Mouse (Mus musculus) embryo, embryonic 11 days (tissue): Measurements from ENCODE around the gene Aadacl2.

Source experiments
- DNase-seq: peaks from one replicate; pipeline ENCODE4 v3.0.0-alpha.2; 2015

The Aadacl2 gene

DNA sequence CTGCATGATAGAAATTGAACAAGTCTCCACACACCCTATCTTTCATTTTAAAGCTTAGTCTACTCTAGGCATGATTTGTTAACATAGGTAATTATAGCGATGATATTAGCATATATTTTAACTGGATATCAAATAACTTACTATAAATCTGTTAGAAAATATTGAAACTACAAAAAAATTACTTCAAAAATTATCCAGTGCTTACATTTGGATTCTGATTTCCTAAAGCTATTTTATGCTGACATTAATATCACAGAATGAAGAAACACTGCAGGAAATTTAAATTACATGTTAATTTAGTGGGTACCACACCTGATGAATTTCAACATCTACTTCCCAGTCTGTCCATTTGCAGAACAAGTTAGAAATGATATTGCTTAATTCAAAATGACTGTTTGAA, at the start of gene Aadacl2:
Gene Aadacl2 (plus strand): TSS at position 301 of the 400 bp plus-strand sequence.
- no peak for DNase-seq

DNA sequence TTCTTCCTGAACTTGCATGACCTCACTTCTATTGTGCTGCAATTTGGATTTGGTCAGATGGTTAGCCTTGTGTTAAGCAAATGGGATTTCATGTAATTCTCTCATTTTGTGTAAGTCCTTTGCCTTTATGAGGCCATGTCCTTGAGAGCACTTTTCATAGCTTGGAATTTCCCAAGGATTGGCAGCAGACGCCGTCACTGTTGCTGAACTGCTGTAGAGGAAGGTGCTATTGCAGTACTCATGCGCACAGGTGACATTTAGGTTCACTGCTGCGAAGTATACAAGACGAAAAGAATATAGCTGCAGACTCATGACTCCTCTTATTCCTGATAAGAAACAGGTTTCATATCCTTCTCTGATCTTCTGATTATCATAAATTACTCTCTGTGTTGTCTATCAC, 35.7 kb upstream of the Aadacl2 start:
- DNase-seq: no peak

DNA sequence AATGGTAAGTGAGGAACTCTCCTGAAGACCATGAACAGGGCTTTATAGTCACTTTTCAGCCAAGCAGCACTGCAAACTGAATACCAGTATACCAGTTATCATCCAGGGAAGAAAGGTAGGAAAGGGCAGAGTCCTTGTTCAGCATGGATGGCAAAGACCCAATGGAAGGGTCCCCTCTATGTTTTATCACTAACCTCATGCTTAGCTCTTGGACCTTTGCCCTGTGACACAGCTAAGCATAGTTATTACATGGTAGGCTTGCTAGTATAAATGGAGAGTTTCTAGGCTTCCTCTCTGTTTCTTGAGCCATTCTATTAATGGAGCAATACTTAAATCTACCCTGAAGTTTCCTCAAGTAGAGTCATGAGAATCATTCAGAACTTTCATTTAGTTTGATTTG, 32.0 kb upstream of the Aadacl2 start:
- no peak for DNase-seq

DNA sequence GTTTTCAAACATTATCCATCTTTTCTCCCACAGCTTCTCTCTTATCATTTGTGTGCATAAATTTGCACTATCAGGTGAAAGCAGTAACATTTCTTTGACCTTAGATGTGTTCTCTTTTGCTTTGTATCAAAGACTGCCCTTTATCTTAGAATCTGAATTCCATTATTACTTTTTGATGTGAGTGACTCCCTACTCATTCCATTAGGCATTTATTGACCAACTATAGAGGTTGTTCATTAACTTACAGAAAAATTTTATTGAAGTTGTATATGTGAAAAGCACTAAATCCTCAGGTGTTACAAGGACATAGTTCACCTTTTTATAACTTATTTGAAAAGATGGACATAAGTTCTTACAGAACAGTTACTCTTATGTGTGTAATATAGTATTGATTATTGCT, 2.9 kb upstream of the Aadacl2 start:
- DNase-seq: no peak

DNA sequence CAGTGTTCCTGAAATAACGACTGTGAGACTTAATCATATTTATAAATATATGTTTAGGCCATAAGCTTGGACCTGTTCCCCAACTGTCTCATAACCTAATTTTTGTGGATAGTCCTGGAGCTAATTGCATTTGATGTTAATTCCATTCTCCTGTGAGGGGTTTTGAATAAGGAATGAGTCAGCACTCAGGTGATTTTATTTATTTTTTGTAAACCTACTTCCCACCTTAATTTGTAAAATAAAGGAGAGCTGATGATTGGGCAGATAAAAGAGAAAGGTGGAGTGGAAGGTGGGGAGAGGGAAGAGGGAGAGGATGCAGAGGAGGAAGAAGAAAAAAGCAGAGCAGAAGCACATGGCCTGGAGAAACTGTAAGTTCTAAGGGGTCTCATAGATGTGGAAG, 18.9 kb downstream of the Aadacl2 start, which contains the start of gene Aadac:
Gene Aadac (plus strand): TSS at position 301 of the 400 bp plus-strand sequence.
- DNase-seq: no peak

DNA sequence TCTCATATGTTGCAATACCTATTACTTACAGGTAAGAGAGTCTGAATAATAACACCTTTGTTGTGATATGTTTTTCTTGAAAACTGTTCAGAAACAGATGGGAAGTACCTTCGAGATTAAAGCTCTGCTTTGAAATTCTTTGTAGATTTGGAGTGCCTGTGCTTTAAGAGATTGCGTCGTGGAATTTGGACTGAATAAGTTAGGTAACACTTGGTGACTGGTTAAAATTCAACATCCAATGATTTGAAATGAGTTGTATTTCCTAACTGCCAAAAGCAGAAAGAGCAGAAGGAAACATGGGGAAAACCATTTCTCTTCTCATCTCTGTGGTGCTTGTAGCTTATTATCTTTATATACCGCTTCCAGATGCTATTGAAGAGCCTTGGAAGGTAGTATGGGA, 25.0 kb downstream of the Aadacl2 start:
- no peak for DNase-seq

DNA sequence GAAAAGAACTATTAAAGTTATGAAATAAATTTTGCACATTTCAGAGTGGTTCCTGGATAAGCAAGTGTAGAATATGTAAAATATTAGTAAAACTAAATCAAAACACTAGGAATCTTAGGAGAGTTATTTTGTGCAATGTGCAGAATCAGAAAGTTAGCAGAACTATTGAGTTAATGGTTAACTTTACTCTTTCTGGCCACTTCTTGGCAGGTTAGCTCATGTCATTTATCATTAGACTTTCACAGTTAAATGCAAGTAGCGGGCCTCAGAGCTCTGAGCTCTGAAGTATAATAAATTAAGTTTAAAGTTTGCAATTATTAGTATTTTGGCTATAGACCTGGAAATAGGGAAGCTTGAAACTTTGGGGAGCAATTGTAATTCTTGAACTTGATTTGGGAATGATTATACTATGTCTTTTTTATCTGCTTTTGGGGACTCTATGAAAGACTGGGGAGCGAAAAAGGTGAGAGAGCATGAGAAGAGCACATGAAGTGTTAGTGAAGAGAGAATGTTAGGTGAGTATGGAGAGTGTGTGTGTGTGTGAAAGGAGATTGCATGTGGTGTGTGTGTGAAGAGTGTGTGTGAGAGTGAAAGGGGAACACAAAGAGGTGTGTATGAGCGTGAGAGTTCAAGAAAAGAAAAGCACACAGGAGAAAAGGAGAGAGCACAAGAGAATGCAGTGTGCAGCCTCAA, 39.8 kb downstream of the Aadacl2 start:
- no peak for DNase-seq

DNA sequence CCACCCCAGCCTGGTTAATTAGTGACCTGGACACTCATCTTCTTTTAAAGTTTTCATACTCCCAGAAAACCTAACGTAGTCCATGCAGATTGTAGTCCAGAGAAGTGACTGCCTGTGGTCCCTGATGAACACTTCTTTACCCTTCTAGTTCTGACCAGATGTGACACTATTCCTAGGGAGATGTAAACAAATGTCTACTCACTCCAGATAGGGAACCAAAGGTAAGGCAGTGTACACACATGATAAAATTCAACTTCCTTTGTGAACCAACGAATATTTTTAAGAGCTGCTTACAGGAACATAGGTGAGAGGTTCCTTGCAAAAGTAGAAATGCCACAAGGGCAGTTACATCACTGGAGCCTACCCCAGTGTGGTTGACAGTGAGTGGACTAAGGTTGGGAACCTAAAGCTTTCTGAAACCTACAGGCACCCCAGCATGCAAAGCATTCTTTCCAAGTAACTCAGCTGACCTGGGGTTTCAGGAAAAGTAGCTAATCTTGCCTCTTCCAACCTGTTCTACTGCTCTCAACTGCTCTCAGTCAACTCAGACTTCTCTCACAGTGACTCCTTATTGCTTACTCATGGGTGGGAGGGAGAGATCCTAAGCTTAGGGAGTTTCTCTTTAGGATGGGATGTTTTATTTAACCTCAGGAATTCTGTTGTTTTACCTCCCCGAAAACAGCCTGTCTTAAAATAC, 46.8 kb downstream of the Aadacl2 start:
- no peak for DNase-seq

DNA sequence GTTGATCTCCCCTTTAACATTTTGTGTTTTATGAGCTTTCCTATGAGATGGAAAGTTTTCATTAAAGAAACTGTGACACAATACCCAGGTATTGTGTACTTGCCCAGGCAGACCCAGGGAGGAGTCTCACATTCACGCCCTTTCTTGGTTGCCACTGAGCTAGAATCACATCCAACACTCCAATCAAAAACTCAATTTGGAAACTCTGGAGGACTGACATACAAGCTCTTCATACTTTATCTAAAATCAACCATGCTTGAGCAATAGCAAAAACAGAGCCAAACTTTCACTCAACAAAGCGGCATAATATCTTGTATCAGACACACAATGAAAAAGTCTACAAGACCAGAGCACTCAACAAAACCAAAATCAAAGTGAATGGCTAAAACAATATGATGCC, 47.4 kb downstream of the Aadacl2 start:
- no peak for DNase-seq

DNA sequence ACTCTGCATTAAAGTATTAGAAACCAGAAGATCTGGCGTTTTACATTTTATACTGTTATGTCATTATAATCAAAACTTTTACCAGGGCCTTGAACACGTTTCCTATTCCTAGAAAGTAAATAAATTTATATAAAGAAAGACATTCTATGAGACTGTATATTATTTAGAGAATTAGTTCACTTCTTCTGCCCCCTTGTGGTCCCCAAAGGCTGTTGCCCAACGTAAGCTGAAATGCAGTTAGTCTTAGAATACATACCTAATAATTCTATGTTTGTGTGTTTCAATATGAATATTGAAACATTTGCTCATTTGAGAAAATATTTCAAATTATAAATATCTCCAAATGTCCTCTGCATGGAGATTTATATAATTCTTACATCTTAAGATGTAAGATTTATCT, 49.9 kb downstream of the Aadacl2 start:
- DNase-seq: peak; percentile 48

DNA sequence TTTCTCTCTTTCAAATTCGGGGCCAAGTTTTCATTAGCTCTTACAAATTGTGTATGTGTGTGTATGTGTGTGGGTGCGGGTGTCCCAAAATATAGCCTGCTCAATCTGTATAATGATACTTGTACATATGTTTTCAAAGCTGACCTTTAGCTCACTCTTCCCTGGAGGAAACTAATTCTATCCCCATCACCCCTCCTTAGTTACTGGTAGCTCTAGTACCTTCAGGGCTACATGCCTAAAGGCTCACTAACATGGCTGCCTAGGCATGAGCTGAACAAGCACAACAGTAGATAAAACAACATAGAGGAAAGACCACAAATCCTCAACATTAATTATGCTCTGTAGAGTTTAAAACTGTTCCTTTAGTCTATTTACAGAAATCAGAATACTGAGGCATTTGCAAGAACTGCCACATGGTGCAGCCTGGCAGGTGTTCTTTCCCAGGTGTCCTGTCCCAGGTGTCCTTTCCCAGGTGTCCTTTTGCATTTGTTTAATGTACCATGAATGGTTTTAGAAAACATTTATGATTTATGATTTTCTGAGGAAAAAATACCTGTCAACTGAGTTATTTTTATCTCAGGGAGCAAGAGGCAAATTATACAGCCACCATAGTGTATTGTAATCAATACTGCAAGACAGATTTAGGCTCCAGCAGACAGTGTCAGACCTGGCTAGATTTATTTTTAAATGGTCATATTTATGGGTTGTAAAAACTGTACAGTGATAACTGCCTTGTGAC, 50.7 kb downstream of the Aadacl2 start:
- no peak for DNase-seq

DNA sequence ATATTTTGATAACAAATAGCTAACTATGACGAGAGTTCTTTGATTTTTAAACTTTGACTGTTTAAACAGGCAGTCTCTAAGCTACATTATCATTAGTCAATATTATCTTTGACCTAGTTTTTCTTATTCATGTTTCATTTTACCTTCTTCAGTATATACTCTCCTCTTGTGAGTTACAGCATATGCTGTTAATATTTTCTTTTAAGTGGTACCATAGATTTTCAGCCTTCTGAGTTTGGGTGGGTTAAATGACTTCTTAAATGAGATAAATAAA, 51.2 kb downstream of the Aadacl2 start:
- DNase-seq: no peak
